Mouse (Mus musculus): ENCODE measurements around the gene Syne4. TPM values are rescaled to one million over a fixed set of nuclear protein-coding genes. Genes with fewer than 3 reads are reported as not detected.

Gene Syne4
- polyA plus RNA-seq, 1 experiment, result 0.20 TPM

- no peak for TF ChIP-seq MYOG (IDR thresholded peaks at IDR 0.05; ENCODE audit: control insufficient read depth, extremely low read depth, insufficient read length)
- no peak for TF ChIP-seq CTCF (IDR thresholded peaks at IDR 0.05; ENCODE audit: control insufficient read depth, insufficient read depth, insufficient read length)
- TF ChIP-seq USF1 (IDR thresholded peaks at IDR 0.05; ENCODE audit: low read depth), result no peak
- no peak for TF ChIP-seq MYOD1 (IDR thresholded peaks at IDR 0.05; ENCODE audit: control insufficient read depth, insufficient read length, low read depth)
- no peak for TF ChIP-seq FOSL1 (IDR thresholded peaks at IDR 0.05; ENCODE audit: insufficient read depth, low read length, poor library complexity, severe bottlenecking)
- TF ChIP-seq CEBPB (IDR thresholded peaks at IDR 0.05; ENCODE audit: low read depth), result no peak
- no peak for TF ChIP-seq MAX (IDR thresholded peaks at IDR 0.05)
- H3K79me3 ChIP-seq (ENCODE audit: low read depth), result no peaks in the 10 kb centered on the region
- no peaks in the 10 kb centered on the region for H3K36me3 ChIP-seq (ENCODE audit: control insufficient read depth, insufficient read depth)
- H3K27me3 ChIP-seq (ENCODE audit: control insufficient read depth, insufficient read depth, insufficient read length), result no peaks in the 10 kb centered on the region
- H3ac ChIP-seq (ENCODE audit: control insufficient read depth, insufficient read length, low read depth), result peak overlapping the region; percentile 66
- H3K79me2 ChIP-seq (ENCODE audit: control insufficient read depth, insufficient read depth), result peaks cover 5% of the 10 kb centered on the region
- H3K4me3 ChIP-seq (ENCODE audit: insufficient read depth, poor library complexity, severe bottlenecking), result peak overlapping the region; percentile 60
These were observed 5.0 kb upstream of the Syne4 start for GRCm38 (mm10) chr7:30309395-30310129.

- Histone ChIP-seq H3ac (ENCODE audit: control insufficient read depth, insufficient read length, low read depth) (no peak overlapping the region), H3K79me3 (ENCODE audit: low read depth) (no peaks in the 10 kb centered on the region), H3K36me3 (ENCODE audit: control insufficient read depth, insufficient read depth) (no peaks in the 10 kb centered on the region), H3K27me3 (ENCODE audit: control insufficient read depth, insufficient read depth, insufficient read length) (no peaks in the 10 kb centered on the region), H3K4me3 (ENCODE audit: insufficient read depth, poor library complexity, severe bottlenecking) (no peak overlapping the region), H3K79me2 (ENCODE audit: control insufficient read depth, insufficient read depth) (peaks cover 5% of the 10 kb centered on the region)
- TF ChIP-seq FOSL1 (IDR thresholded peaks at IDR 0.05; ENCODE audit: insufficient read depth, low read length, poor library complexity, severe bottlenecking), result no peak
- TF ChIP-seq CEBPB (IDR thresholded peaks at IDR 0.05; ENCODE audit: low read depth), result no peak
- TF ChIP-seq CTCF (IDR thresholded peaks at IDR 0.05; ENCODE audit: control insufficient read depth, insufficient read depth, insufficient read length), result no peak
- TF ChIP-seq MYOD1 (IDR thresholded peaks at IDR 0.05; ENCODE audit: control insufficient read depth, insufficient read length, low read depth), result no peak
- no peak for TF ChIP-seq USF1 (IDR thresholded peaks at IDR 0.05; ENCODE audit: low read depth)
- TF ChIP-seq MAX (IDR thresholded peaks at IDR 0.05), result no peak
- no peak for TF ChIP-seq MYOG (IDR thresholded peaks at IDR 0.05; ENCODE audit: control insufficient read depth, extremely low read depth, insufficient read length)
These were observed 4.5 kb upstream of the Syne4 start for GRCm38 (mm10) chr7:30310136-30310535.

GRCm38 (mm10) chr7:30313666-30314320, 814 bp upstream of the Syne4 start:
- no peak overlapping the region for H3ac ChIP-seq (ENCODE audit: control insufficient read depth, insufficient read length, low read depth)
- H3K79me3 ChIP-seq (ENCODE audit: low read depth), result no peaks in the 10 kb centered on the region
- H3K27me3 ChIP-seq (ENCODE audit: control insufficient read depth, insufficient read depth, insufficient read length), result no peaks in the 10 kb centered on the region
- TF ChIP-seq MYOG (IDR thresholded peaks at IDR 0.05; ENCODE audit: control insufficient read depth, extremely low read depth, insufficient read length) (no peak), FOSL1 (IDR thresholded peaks at IDR 0.05; ENCODE audit: insufficient read depth, low read length, poor library complexity, severe bottlenecking) (no peak), MAX (IDR thresholded peaks at IDR 0.05) (no peak), USF1 (IDR thresholded peaks at IDR 0.05; ENCODE audit: low read depth) (no peak), CEBPB (IDR thresholded peaks at IDR 0.05; ENCODE audit: low read depth) (no peak), MYOD1 (IDR thresholded peaks at IDR 0.05; ENCODE audit: control insufficient read depth, insufficient read length, low read depth) (no peak), CTCF (IDR thresholded peaks at IDR 0.05; ENCODE audit: control insufficient read depth, insufficient read depth, insufficient read length) (no peak)
- H3K79me2 ChIP-seq (ENCODE audit: control insufficient read depth, insufficient read depth), result peaks cover 5% of the 10 kb centered on the region
- H3K36me3 ChIP-seq (ENCODE audit: control insufficient read depth, insufficient read depth), result no peaks in the 10 kb centered on the region
- no peak overlapping the region for H3K4me3 ChIP-seq (ENCODE audit: insufficient read depth, poor library complexity, severe bottlenecking)

GRCm38 (mm10) chr7:30315559-30316529, 1.2 kb downstream of the Syne4 start:
- no peaks in the 10 kb centered on the region for H3K27me3 ChIP-seq (ENCODE audit: control insufficient read depth, insufficient read depth, insufficient read length)
- TF ChIP-seq MYOD1 (IDR thresholded peaks at IDR 0.05; ENCODE audit: control insufficient read depth, insufficient read length, low read depth) (no peak), FOSL1 (IDR thresholded peaks at IDR 0.05; ENCODE audit: insufficient read depth, low read length, poor library complexity, severe bottlenecking) (no peak), MAX (IDR thresholded peaks at IDR 0.05) (no peak), USF1 (IDR thresholded peaks at IDR 0.05; ENCODE audit: low read depth) (no peak), CEBPB (IDR thresholded peaks at IDR 0.05; ENCODE audit: low read depth) (no peak), CTCF (IDR thresholded peaks at IDR 0.05; ENCODE audit: control insufficient read depth, insufficient read depth, insufficient read length) (no peak), MYOG (IDR thresholded peaks at IDR 0.05; ENCODE audit: control insufficient read depth, extremely low read depth, insufficient read length) (no peak)
- no peak overlapping the region for H3K4me3 ChIP-seq (ENCODE audit: insufficient read depth, poor library complexity, severe bottlenecking)
- no peaks in the 10 kb centered on the region for H3K79me3 ChIP-seq (ENCODE audit: low read depth)
- H3ac ChIP-seq (ENCODE audit: control insufficient read depth, insufficient read length, low read depth), result no peak overlapping the region
- H3K79me2 ChIP-seq (ENCODE audit: control insufficient read depth, insufficient read depth), result no peaks in the 10 kb centered on the region
- H3K36me3 ChIP-seq (ENCODE audit: control insufficient read depth, insufficient read depth), result no peaks in the 10 kb centered on the region

- Histone ChIP-seq H3K4me3 (ENCODE audit: insufficient read depth, poor library complexity, severe bottlenecking) (no peak overlapping the region), H3K79me3 (ENCODE audit: low read depth) (no peaks in the 10 kb centered on the region)
These were observed 3.5 kb downstream of the Syne4 start for GRCm38 (mm10) chr7:30318142-30318541.

More at GRCm38 (mm10) chr7:30318142-30318541, 3.5 kb downstream of the Syne4 start:
- H3K79me2 ChIP-seq (ENCODE audit: control insufficient read depth, insufficient read depth), result peaks cover 4% of the 10 kb centered on the region
- H3ac ChIP-seq (ENCODE audit: control insufficient read depth, insufficient read length, low read depth), result no peak overlapping the region
- H3K27me3 ChIP-seq (ENCODE audit: control insufficient read depth, insufficient read depth, insufficient read length), result no peaks in the 10 kb centered on the region
- TF ChIP-seq MYOD1 (IDR thresholded peaks at IDR 0.05; ENCODE audit: control insufficient read depth, insufficient read length, low read depth) (no peak), MYOG (IDR thresholded peaks at IDR 0.05; ENCODE audit: control insufficient read depth, extremely low read depth, insufficient read length) (no peak), FOSL1 (IDR thresholded peaks at IDR 0.05; ENCODE audit: insufficient read depth, low read length, poor library complexity, severe bottlenecking) (no peak), USF1 (IDR thresholded peaks at IDR 0.05; ENCODE audit: low read depth) (peak; percentile 54)
- no peaks in the 10 kb centered on the region for H3K36me3 ChIP-seq (ENCODE audit: control insufficient read depth, insufficient read depth)

Measured in C2C12 (cell line).